Mouse (Mus musculus): Measurements from ENCODE around the gene Ksr1.

DNA sequence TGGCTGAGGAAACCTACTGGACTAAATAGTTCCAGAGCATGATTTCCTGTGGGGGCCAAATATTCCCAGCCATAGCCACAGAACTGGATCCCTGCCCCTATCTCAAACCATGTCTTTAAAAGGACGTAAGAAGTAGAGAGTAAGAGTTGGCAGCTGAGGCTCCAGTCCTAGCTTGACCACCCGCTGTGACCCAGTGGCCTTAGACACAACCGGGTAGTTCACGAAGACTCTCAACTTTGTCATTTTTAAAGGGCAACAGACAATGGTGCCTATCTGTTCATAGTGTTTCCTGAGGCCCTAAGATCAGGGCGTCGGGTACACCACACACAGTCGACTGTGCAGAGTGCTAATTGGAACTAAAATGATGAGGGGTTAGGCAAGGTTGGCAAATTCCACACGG is 30.5 kb downstream of the Ksr1 start:
- TF ChIP-seq CTCF (IDR thresholded peaks at IDR 0.05; ENCODE audit: low read depth) (no peak), EP300 (optimal IDR thresholded peaks at IDR 0.05) (no peak)
